Mouse (Mus musculus) kidney, embryonic 15.5 days (tissue): ENCODE measurements at regions not wholly inside any gene's neighbourhood (a gene's known extent, or its start where the extent isn't known, plus 50 kb on each side); places are given as distances from the start of the nearest gene placed in this dataset.
"Not testable (repeated sequence)": the region's sequence is repeated elsewhere in the genome, so short reads cannot be mapped to it uniquely, and the experiment has no call there.

Experiments
- ATAC-seq: fragments of 200-750 bp; cut with Nextera tagmentation; replicated peaks from 2 replicates; pipeline ENCODE4 v1.8.0; 2017; ENCODE audit warnings: moderate TSS enrichment; ENCODE audit not compliant: low FRiP score
- H3K27ac ChIP-seq: fragments of 300-500 bp; sonication (generic); 2 replicates; pipeline ENCODE4 v1.5.1; 2015; ENCODE audit warnings: mild to moderate bottlenecking, inconsistent platforms
- H3K27me3 ChIP-seq: fragments of 300-500 bp; sonication (generic); 2 replicates; pipeline ENCODE4 v1.6.1; 2015; ENCODE audit warnings: inconsistent platforms
- H3K36me3 ChIP-seq: fragments of 300-500 bp; sonication (generic); 2 replicates; pipeline ENCODE4 v1.6.1; 2015; ENCODE audit warnings: inconsistent platforms
- H3K4me1 ChIP-seq: fragments of 300-500 bp; sonication (generic); 2 replicates; pipeline ENCODE4 v1.6.1; 2015; ENCODE audit warnings: inconsistent platforms
- H3K4me2 ChIP-seq: fragments of 300-500 bp; sonication (generic); 2 replicates; pipeline ENCODE4 v1.6.1; 2015; ENCODE audit warnings: moderate library complexity, mild to moderate bottlenecking, inconsistent platforms
- H3K4me3 ChIP-seq: fragments of 300-500 bp; sonication (generic); replicated peaks from 2 replicates; pipeline ENCODE4 v1.5.1; 2015; ENCODE audit warnings: mild to moderate bottlenecking, inconsistent platforms
- H3K9ac ChIP-seq: fragments of 300-500 bp; sonication (generic); 2 replicates; pipeline ENCODE4 v1.6.1; 2015; ENCODE audit warnings: mild to moderate bottlenecking, inconsistent platforms
- H3K9me3 ChIP-seq: fragments of 300-500 bp; sonication (generic); replicated peaks from 2 replicates; pipeline ENCODE4 v1.6.1; 2016; ENCODE audit warnings: inconsistent platforms
- WGBS: fragments of 180-500 bp; shearing (Covaris S2); methylation state at CpG from one replicate; pipeline ENCODE4 v1.1.7; 2015; ENCODE audit warnings: mixed read lengths; 5-methylcytosine and 5-hydroxymethylcytosine counted together

GRCm38 (mm10) chr3:133677892-133678291, 133.0 kb upstream of the Tet2 start:
- no peak overlapping the region for H3K4me2 ChIP-seq
- no peak overlapping the region for H3K27ac ChIP-seq
- no peak overlapping the region for H3K9ac ChIP-seq
- no peaks in the 10 kb centered on the region for H3K9me3 ChIP-seq
- WGBS, result 89% methylated on average over 1 of the region's 1 CpGs
- no peaks in the 10 kb centered on the region for H3K4me1 ChIP-seq
- no peak for ATAC-seq
- H3K27me3 ChIP-seq, result no peaks in the 10 kb centered on the region
- no peak overlapping the region for H3K4me3 ChIP-seq
- no peaks in the 10 kb centered on the region for H3K36me3 ChIP-seq

- ATAC-seq, result no peak
- Histone ChIP-seq H3K9ac (no peak overlapping the region), H3K27ac (no peak overlapping the region), H3K4me2 (no peak overlapping the region), H3K4me1 (no peaks in the 10 kb centered on the region), H3K36me3 (no peaks in the 10 kb centered on the region), H3K4me3 (no peak overlapping the region), H3K9me3 (no peaks in the 10 kb centered on the region), H3K27me3 (no peaks in the 10 kb centered on the region)
- WGBS, result 89% methylated on average over 1 of the region's 1 CpGs
Observed at GRCm38 (mm10) chr3:133679891-133680290, 135.0 kb upstream of the Tet2 start.

- H3K9ac ChIP-seq, result no peak overlapping the region
- no peaks in the 10 kb centered on the region for H3K27me3 ChIP-seq
- ATAC-seq, result no peak
- H3K4me3 ChIP-seq, result no peak overlapping the region
- WGBS, result 74% methylated on average over 2 of the region's 2 CpGs
- H3K27ac ChIP-seq, result no peak overlapping the region
- no peaks in the 10 kb centered on the region for H3K36me3 ChIP-seq
- H3K4me1 ChIP-seq, result no peaks in the 10 kb centered on the region
- no peak overlapping the region for H3K4me2 ChIP-seq
- H3K9me3 ChIP-seq, result no peaks in the 10 kb centered on the region
Observed at GRCm38 (mm10) chr3:133680343-133680742, 135.4 kb upstream of the Tet2 start.

DNA sequence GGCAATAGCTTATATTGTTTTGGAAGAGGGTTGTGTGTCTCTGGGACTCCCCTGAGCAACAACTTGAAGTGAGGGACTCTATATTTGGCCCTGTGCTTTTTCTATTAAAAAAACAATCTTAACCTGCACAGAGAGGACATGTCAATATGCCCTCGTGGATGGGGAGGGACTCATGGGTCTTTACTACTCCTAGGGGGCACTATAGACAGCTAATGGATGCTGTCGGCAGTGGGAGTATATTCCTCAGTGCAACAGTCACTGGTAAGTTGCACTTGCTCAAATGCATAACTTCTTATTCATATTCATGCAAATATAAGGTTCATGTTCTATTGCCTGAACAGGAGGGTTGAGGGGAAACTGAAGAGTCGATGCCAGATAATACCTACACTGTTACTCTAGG, 135.9 kb upstream of the Tet2 start:
- H3K4me2 ChIP-seq, result no peak overlapping the region
- H3K27me3 ChIP-seq, result no peaks in the 10 kb centered on the region
- H3K36me3 ChIP-seq, result no peaks in the 10 kb centered on the region
- H3K4me1 ChIP-seq, result no peaks in the 10 kb centered on the region
- H3K9ac ChIP-seq, result no peak overlapping the region
- no peak overlapping the region for H3K4me3 ChIP-seq
- WGBS, result 79% methylated on average over 3 of the region's 3 CpGs
- no peaks in the 10 kb centered on the region for H3K9me3 ChIP-seq
- ATAC-seq, result no peak
- H3K27ac ChIP-seq, result no peak overlapping the region

DNA sequence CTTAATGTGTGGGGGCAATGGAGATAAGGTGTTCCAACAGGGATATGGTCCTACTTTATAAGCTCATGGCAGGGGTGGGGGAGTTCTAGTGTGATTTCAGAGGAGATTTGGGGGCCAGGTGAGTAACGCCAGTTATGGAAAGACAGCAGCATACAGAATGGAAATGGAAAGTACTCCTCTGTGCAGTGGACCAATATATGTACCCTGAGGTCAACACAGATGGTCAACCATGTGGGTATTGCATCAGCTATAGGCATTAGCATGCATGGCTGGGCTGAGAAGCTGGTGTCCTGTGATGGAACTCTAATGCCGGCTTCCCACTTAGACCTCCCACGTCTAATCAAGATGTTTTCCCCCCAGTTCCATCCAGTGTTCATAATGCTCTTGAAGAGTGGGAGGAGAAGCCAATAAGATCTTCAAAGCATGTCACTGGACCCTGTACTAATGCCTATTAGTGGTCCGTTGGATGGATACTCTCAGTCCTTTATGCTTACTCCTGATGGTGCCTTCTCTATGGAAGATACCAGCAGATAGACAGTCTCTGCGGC, 139.3 kb upstream of the Tet2 start:
- Histone ChIP-seq H3K27ac (no peak overlapping the region), H3K4me3 (no peak overlapping the region), H3K4me2 (no peak overlapping the region), H3K27me3 (no peaks in the 10 kb centered on the region), H3K36me3 (no peaks in the 10 kb centered on the region), H3K9me3 (no peaks in the 10 kb centered on the region), H3K4me1 (no peaks in the 10 kb centered on the region), H3K9ac (no peak overlapping the region)
- ATAC-seq, result no peak
- 79% methylated on average over 5 of the region's 5 CpGs for WGBS

DNA sequence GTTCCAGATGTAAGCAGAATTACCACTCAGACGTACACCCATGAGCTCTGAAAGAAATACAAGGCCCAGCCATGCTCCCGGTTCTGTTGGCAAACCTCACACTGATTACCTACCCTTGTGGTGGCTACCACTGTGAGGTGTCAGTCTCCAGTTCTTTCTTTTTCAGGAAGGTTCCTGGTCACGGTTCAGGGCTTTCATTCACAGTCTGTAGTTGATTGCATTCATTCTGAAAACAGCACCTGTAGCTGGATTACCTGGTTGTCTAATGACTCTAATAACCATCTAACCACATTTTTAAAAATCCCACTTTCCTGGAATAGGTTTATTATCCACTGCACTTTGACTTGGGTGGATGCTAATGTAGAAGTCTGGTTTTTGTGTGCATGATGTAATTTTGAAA, 139.8 kb upstream of the Tet2 start:
- no peaks in the 10 kb centered on the region for H3K27me3 ChIP-seq
- no peaks in the 10 kb centered on the region for H3K9me3 ChIP-seq
- no peak overlapping the region for H3K4me3 ChIP-seq
- H3K4me1 ChIP-seq, result no peaks in the 10 kb centered on the region
- ATAC-seq, result no peak
- 83% methylated on average over 3 of the region's 3 CpGs for WGBS
- H3K27ac ChIP-seq, result no peak overlapping the region
- no peak overlapping the region for H3K4me2 ChIP-seq
- no peak overlapping the region for H3K9ac ChIP-seq
- H3K36me3 ChIP-seq, result no peaks in the 10 kb centered on the region

GRCm38 (mm10) chr3:133685393-133685792, 140.5 kb upstream of the Tet2 start:
- no peaks in the 10 kb centered on the region for H3K9me3 ChIP-seq
- no peaks in the 10 kb centered on the region for H3K27me3 ChIP-seq
- no peaks in the 10 kb centered on the region for H3K4me1 ChIP-seq
- no peaks in the 10 kb centered on the region for H3K36me3 ChIP-seq
- 54% methylated on average over 3 of the region's 3 CpGs for WGBS
- H3K4me3 ChIP-seq, result no peak overlapping the region
- no peak overlapping the region for H3K27ac ChIP-seq
- no peak for ATAC-seq
- H3K9ac ChIP-seq, result no peak overlapping the region
- H3K4me2 ChIP-seq, result no peak overlapping the region

DNA sequence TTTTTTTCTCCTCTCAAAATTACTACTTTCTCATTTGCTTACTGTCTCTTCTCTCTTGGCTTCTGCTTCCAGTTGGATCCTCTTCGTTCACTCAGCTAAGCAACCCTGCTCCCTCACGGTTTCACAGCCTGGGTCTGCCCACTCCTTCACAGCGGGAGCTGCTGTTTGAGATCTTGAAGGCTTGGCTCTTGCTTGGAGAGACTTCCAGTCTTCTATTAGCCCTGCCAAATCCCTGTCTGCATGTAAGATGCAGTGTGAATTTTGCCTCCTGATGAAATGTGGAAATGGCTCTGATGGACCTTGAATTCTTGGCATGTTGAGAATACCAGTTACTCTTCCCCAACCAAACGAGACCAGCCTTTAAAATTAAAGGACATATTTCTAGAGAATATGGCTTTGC, 149.1 kb upstream of the Tet2 start:
- WGBS, result 54% methylated on average over 4 of the region's 4 CpGs
- H3K27ac ChIP-seq, result no peak overlapping the region

DNA sequence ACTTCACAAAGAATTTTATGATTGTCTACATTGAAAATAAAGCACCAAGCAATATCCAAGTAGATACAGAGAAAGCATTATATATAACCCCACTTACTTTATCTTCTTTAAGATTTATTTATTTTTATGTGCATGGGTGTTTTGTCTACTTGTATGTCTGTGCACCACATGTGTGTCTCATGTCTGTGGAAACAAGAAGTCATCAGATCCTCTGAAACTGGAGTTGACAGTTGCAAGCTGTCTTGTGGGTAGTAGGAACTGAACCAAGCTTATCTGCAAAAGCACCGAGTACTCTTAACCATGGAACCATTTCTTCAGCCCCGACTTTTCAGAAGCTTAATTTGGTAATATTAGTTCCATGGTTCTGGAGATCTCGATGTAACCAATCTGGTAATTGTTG, 151.2 kb upstream of the Tet2 start:
- no peak overlapping the region for H3K4me3 ChIP-seq
- no peaks in the 10 kb centered on the region for H3K27me3 ChIP-seq
- H3K36me3 ChIP-seq, result no peaks in the 10 kb centered on the region
- no peak overlapping the region for H3K4me2 ChIP-seq
- H3K9ac ChIP-seq, result no peak overlapping the region
- H3K27ac ChIP-seq, result no peak overlapping the region
- no peak for ATAC-seq
- H3K9me3 ChIP-seq, result no peaks in the 10 kb centered on the region
- no peaks in the 10 kb centered on the region for H3K4me1 ChIP-seq
- 81% methylated on average over 3 of the region's 3 CpGs for WGBS

More for the DNA sequence above, 149.1 kb upstream of the Tet2 start:
- H3K4me2 ChIP-seq, result no peak overlapping the region
- no peaks in the 10 kb centered on the region for H3K36me3 ChIP-seq
- no peaks in the 10 kb centered on the region for H3K27me3 ChIP-seq
- H3K9me3 ChIP-seq, result no peaks in the 10 kb centered on the region
- H3K9ac ChIP-seq, result no peak overlapping the region
- no peak overlapping the region for H3K4me3 ChIP-seq
- no peak for ATAC-seq
- H3K4me1 ChIP-seq, result no peaks in the 10 kb centered on the region

- not testable (repeated sequence) for H3K9me3 ChIP-seq, H3K36me3 ChIP-seq, H3K27me3 ChIP-seq, H3K4me2 ChIP-seq, ATAC-seq, H3K27ac ChIP-seq, H3K4me3 ChIP-seq, H3K4me1 ChIP-seq, H3K9ac ChIP-seq
Observed at GRCm38 (mm10) chr3:133704849-133705248, 159.9 kb upstream of the Tet2 start.

GRCm38 (mm10) chr3:133711518-133711917, 166.6 kb upstream of the Tet2 start:
- H3K9me3 ChIP-seq, result no peaks in the 10 kb centered on the region
- no peaks in the 10 kb centered on the region for H3K27me3 ChIP-seq
- H3K4me3 ChIP-seq, result no peak overlapping the region
- no peaks in the 10 kb centered on the region for H3K4me1 ChIP-seq
- ATAC-seq, result no peak
- no peaks in the 10 kb centered on the region for H3K36me3 ChIP-seq
- H3K4me2 ChIP-seq, result no peak overlapping the region
- H3K27ac ChIP-seq, result no peak overlapping the region
- no peak overlapping the region for H3K9ac ChIP-seq
- WGBS, result 72% methylated on average over 1 of the region's 1 CpGs

- H3K4me1 ChIP-seq, result 0 out of 2 replicates have a peak, but pooled peaks cover 3% of the 10 kb centered on the region
- no peaks in the 10 kb centered on the region for H3K36me3 ChIP-seq
- H3K9ac ChIP-seq, result no peak overlapping the region
- 66% methylated on average over 3 of the region's 3 CpGs for WGBS
- peak; percentile 97 for ATAC-seq
- no peak overlapping the region for H3K4me2 ChIP-seq
- H3K27ac ChIP-seq, result peak overlapping the region; percentile 74
- H3K4me3 ChIP-seq, result no peak overlapping the region
- H3K27me3 ChIP-seq, result no peaks in the 10 kb centered on the region
- no peaks in the 10 kb centered on the region for H3K9me3 ChIP-seq
Observed at GRCm38 (mm10) chr3:133722550-133723290, 177.8 kb upstream of the Tet2 start.

DNA sequence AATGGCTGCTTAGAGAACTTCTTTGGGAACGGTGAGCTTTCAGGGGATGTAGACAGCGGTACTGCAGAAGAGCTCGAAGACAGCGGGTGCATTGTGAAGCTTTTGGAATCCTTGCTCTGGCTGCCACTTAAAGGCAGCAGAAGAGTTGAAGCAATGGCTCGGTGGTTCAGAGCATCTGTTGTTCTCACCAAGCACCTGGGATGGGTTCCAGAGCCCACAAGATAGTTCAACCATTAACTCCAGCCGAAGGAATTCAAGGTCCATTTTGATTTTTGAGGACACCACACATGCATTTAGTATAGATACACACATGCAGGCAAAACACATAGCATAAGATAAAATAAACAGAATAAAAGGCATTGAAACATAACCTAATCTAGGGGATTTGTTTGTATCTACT, 181.9 kb upstream of the Tet2 start:
- H3K27ac ChIP-seq, result no peak overlapping the region
- H3K9ac ChIP-seq, result no peak overlapping the region
- H3K4me3 ChIP-seq, result no peak overlapping the region
- no peaks in the 10 kb centered on the region for H3K9me3 ChIP-seq
- H3K4me1 ChIP-seq, result 0 out of 2 replicates have a peak, but pooled peaks cover 3% of the 10 kb centered on the region
- H3K27me3 ChIP-seq, result no peaks in the 10 kb centered on the region
- no peak for ATAC-seq
- no peaks in the 10 kb centered on the region for H3K36me3 ChIP-seq
- H3K4me2 ChIP-seq, result no peak overlapping the region
- WGBS, result 93% methylated on average over 6 of the region's 6 CpGs
